Mouse (Mus musculus) heart, embryonic 14.5 days (tissue): ENCODE results near the gene Dpf2. TPM values are rescaled to one million over a fixed set of nuclear protein-coding genes. Genes with fewer than 3 reads are reported as not detected.

Source experiments
- ATAC-seq: fragments of 200-750 bp; cut with Nextera tagmentation; 2 replicates; pipeline ENCODE4 v1.8.0; 2017; ENCODE audit warnings: low read depth, moderate TSS enrichment; ENCODE audit not compliant: insufficient number of reproducible peaks, insufficient read depth, low FRiP score
- H3K27ac ChIP-seq, 2 experiments: fragments of 200-500 bp in 1 of 2; fragments of 300-500 bp in 1 of 2; sonication (generic) in 1 of 2; replicated peaks in 1 of 2; 2 replicates each; pipeline ENCODE4 v1.5.1; 2012 to 2014; ENCODE audit warnings: low read depth in 2 of 2, low read length in 2 of 2, control low read depth in 1 of 2, mild to moderate bottlenecking in 1 of 2, mixed read lengths in 1 of 2; ENCODE audit not compliant: control insufficient read depth in 1 of 2, insufficient read depth in 1 of 2
- H3K27me3 ChIP-seq: fragments of 300-500 bp; sonication (generic); 2 replicates; pipeline ENCODE4 v1.6.1; 2014; ENCODE audit warnings: mild to moderate bottlenecking, low read length, control low read depth; ENCODE audit not compliant: control insufficient read depth, insufficient read depth
- H3K36me3 ChIP-seq: fragments of 300-500 bp; sonication (generic); 2 replicates; pipeline ENCODE4 v1.6.1; 2014; ENCODE audit warnings: mild to moderate bottlenecking, control low read depth, low read length, mixed read lengths; ENCODE audit not compliant: control insufficient read depth, insufficient read depth
- H3K4me1 ChIP-seq, 2 experiments: fragments of 200-500 bp in 1 of 2; fragments of 300-500 bp in 1 of 2; sonication (generic) in 1 of 2; 2 replicates each; pipeline ENCODE4 v1.6.1; 2012 to 2014; ENCODE audit warnings: low read length in 2 of 2, control low read depth in 1 of 2, mixed read lengths in 1 of 2; ENCODE audit not compliant: control insufficient read depth in 2 of 2, insufficient read depth in 2 of 2
- H3K4me2 ChIP-seq: fragments of 300-500 bp; sonication (generic); 2 replicates; pipeline ENCODE4 v1.6.1; 2014; ENCODE audit warnings: mild to moderate bottlenecking, low read length
- H3K4me3 ChIP-seq, 2 experiments: fragments of 200-500 bp in 1 of 2; fragments of 300-500 bp in 1 of 2; sonication (generic) in 1 of 2; 2 replicates each; pipeline ENCODE4 v1.5.1; 2012 to 2014; ENCODE audit warnings: low read length in 2 of 2, mild to moderate bottlenecking in 2 of 2, control low read depth in 1 of 2, low read depth in 1 of 2, moderate library complexity in 1 of 2; ENCODE audit not compliant: control insufficient read depth in 1 of 2, insufficient read depth in 1 of 2
- H3K9ac ChIP-seq: fragments of 300-500 bp; sonication (generic); 2 replicates; pipeline ENCODE4 v1.6.1; 2014; ENCODE audit warnings: mild to moderate bottlenecking, low read length
- H3K9me3 ChIP-seq: fragments of 300-500 bp; sonication (generic); 2 replicates; pipeline ENCODE4 v1.6.1; 2016; ENCODE audit warnings: low read length, control low read depth; ENCODE audit not compliant: control insufficient read depth
- WGBS: fragments of 180-500 bp; shearing (Covaris S2); extraction: QIAGEN DNeasy Blood & Tissue Kit; methylation state at CpG from one replicate; pipeline ENCODE4 v1.1.7; 2014; 5-methylcytosine and 5-hydroxymethylcytosine counted together
- polyA plus RNA-seq: library from polyadenylated mRNA; unstranded; fragments of >200 nt; fragmentation: Nextera tagmentation; extraction: Ambion mirVana; gene quantifications from 2 replicates; pipeline ENCODE4 v1.2.1, GENCODE M21; 2014

Gene Dpf2
- polyA plus RNA-seq, 1 experiment from 2014 or later, result 85.8 TPM

- 75% methylated on average over 5 of the region's 5 CpGs for WGBS
- Histone ChIP-seq H3K9ac (no peak overlapping the region), H3K4me1 (peaks cover 0 to 14% of the 10 kb centered on the region in 2 experiments; a peak in 3 of 4 replicates), H3K27me3 (no peaks in the 10 kb centered on the region), H3K4me3 (no peak overlapping the region), H3K9me3 (no peaks in the 10 kb centered on the region), H3K27ac (no peak overlapping the region; a peak in 1 of 4 replicates), H3K36me3 (peaks cover 96% of the 10 kb centered on the region), H3K4me2 (no peak overlapping the region)
- ATAC-seq, result no peak
Measured at GRCm38 (mm10) chr19:5863776-5864175, 49.0 kb downstream of the Dpf2 start.

GRCm38 (mm10) chr19:5862335-5863085 lies 50.3 kb downstream of the Dpf2 start:
- WGBS, result 95% methylated on average over 14 of the region's 14 CpGs

GRCm38 (mm10) chr19:5856604-5857003 lies 56.2 kb downstream of the Dpf2 start:
- peaks cover 81% of the 10 kb centered on the region for H3K36me3 ChIP-seq
- 83% methylated on average over 9 of the region's 9 CpGs for WGBS

More at GRCm38 (mm10) chr19:5862335-5863085, 50.3 kb downstream of the Dpf2 start:
- no peaks in the 10 kb centered on the region for H3K27me3 ChIP-seq
- no peak overlapping the region for H3K27ac ChIP-seq
- ATAC-seq, result no peak
- no peak overlapping the region for H3K4me2 ChIP-seq
- H3K9ac ChIP-seq, result no peak overlapping the region
- peaks cover 0 to 14% of the 10 kb centered on the region in 2 experiments; a peak in 3 of 4 replicates for H3K4me1 ChIP-seq
- H3K36me3 ChIP-seq, result peaks cover 96% of the 10 kb centered on the region
- H3K4me3 ChIP-seq, result no peak overlapping the region
- H3K9me3 ChIP-seq, result no peaks in the 10 kb centered on the region

GRCm38 (mm10) chr19:5852035-5852722 lies 60.6 kb downstream of the Dpf2 start:
- Histone ChIP-seq H3K36me3 (peaks cover 44% of the 10 kb centered on the region), H3K4me1 (peaks cover 47 to 55% of the 10 kb centered on the region in 2 experiments)
- no peak for ATAC-seq

More at GRCm38 (mm10) chr19:5856604-5857003, 56.2 kb downstream of the Dpf2 start:
- no peak overlapping the region for H3K27ac ChIP-seq
- H3K4me2 ChIP-seq, result no peak overlapping the region
- no peak overlapping the region for H3K4me3 ChIP-seq
- peaks cover 11 to 14% of the 10 kb centered on the region in 2 experiments for H3K4me1 ChIP-seq
- H3K9ac ChIP-seq, result no peak overlapping the region
- no peaks in the 10 kb centered on the region for H3K27me3 ChIP-seq
- ATAC-seq, result no peak
- H3K9me3 ChIP-seq, result no peaks in the 10 kb centered on the region

GRCm38 (mm10) chr19:5851481-5851971 lies 61.3 kb downstream of the Dpf2 start:
- WGBS, result 20% methylated on average over 5 of the region's 5 CpGs
- Histone ChIP-seq H3K27me3 (no peaks in the 10 kb centered on the region), H3K4me2 (peak overlapping the region; percentile 30), H3K27ac (peak overlapping the region; percentile 73 to 81), H3K36me3 (peaks cover 39% of the 10 kb centered on the region), H3K9me3 (no peaks in the 10 kb centered on the region), H3K4me3 (no peak overlapping the region), H3K9ac (peak overlapping the region; percentile 39), H3K4me1 (peaks cover 51 to 60% of the 10 kb centered on the region in 2 experiments)
- no peak for ATAC-seq

More at GRCm38 (mm10) chr19:5852035-5852722, 60.6 kb downstream of the Dpf2 start:
- no peaks in the 10 kb centered on the region for H3K9me3 ChIP-seq
- peak overlapping the region; percentile 30 for H3K4me2 ChIP-seq
- H3K4me3 ChIP-seq, result no peak overlapping the region
- WGBS, result 48% methylated on average over 12 of the region's 12 CpGs
- peak overlapping the region; percentile 39 for H3K9ac ChIP-seq
- peak overlapping the region; percentile 73 to 81 for H3K27ac ChIP-seq
- H3K27me3 ChIP-seq, result no peaks in the 10 kb centered on the region

- no peak overlapping the region for H3K4me2 ChIP-seq
- H3K4me1 ChIP-seq, result peaks cover 51 to 64% of the 10 kb centered on the region in 2 experiments
- no peaks in the 10 kb centered on the region for H3K27me3 ChIP-seq
- peaks cover 32% of the 10 kb centered on the region for H3K36me3 ChIP-seq
- 0 out of 4 replicates have a peak overlapping the region, but pooled peaks of 1 of the 2 experiments have one; percentile 81 for H3K27ac ChIP-seq
- no peak for ATAC-seq
- no peaks in the 10 kb centered on the region for H3K9me3 ChIP-seq
- H3K9ac ChIP-seq, result peak overlapping the region; percentile 31; the same call in 1 of the 2 replicates
- H3K4me3 ChIP-seq, result no peak overlapping the region
- WGBS, result 78% methylated on average over 3 of the region's 3 CpGs
Measured at GRCm38 (mm10) chr19:5850860-5851259, 62.0 kb downstream of the Dpf2 start.

GRCm38 (mm10) chr19:5849843-5850527 lies 62.8 kb downstream of the Dpf2 start:
- WGBS, result 26% methylated on average over 11 of the region's 11 CpGs
- no peaks in the 10 kb centered on the region for H3K9me3 ChIP-seq
- H3K4me2 ChIP-seq, result peak overlapping the region; percentile 66
- H3K9ac ChIP-seq, result peak overlapping the region; percentile 65
- peaks cover 23% of the 10 kb centered on the region for H3K36me3 ChIP-seq
- peak; percentile 5; the same call in 1 of the 2 replicates for ATAC-seq
- peak overlapping the region; percentile 26 to 98 for H3K27ac ChIP-seq
- H3K4me3 ChIP-seq, result no peak overlapping the region
- peaks cover 56 to 69% of the 10 kb centered on the region in 2 experiments for H3K4me1 ChIP-seq
- H3K27me3 ChIP-seq, result no peaks in the 10 kb centered on the region
